Mouse (Mus musculus) kidney, adult 2 months (tissue): ENCODE data around the gene Serpina3a.

ENCODE experiments used
- CTCF ChIP-seq: fragments of 200-500 bp; conservative IDR thresholded peaks from 2 replicates; pipeline ENCODE4 v1.5.1; 2011; ENCODE audit warnings: low read depth, mild to moderate bottlenecking, control low read depth, low read length, moderate library complexity, mixed read lengths; ENCODE audit not compliant: insufficient read depth, insufficient read length
- POLR2A ChIP-seq: fragments of 200-500 bp; IDR thresholded peaks from one replicate; pipeline ENCODE4 v1.6.1; 2011; ENCODE audit warnings: low read depth, low read length, control low read depth

GRCm38 (mm10) chr12:104090119-104090518, 22.4 kb upstream of the Serpina3a start:
- no peak for TF ChIP-seq POLR2A
- no peak for TF ChIP-seq CTCF
